Mouse (Mus musculus) neural tube, embryonic 12.5 days (tissue): Measurements from ENCODE around the gene Uqcrc1. TPM values are rescaled to one million over a fixed set of nuclear protein-coding genes. Genes with fewer than 3 reads are reported as not detected.

Experiments used
- ATAC-seq: fragments of 200-750 bp; cut with Nextera tagmentation; 2 replicates; pipeline ENCODE4 v1.8.0; 2017; ENCODE audit warnings: low read depth, mild to moderate bottlenecking, moderate TSS enrichment, moderate library complexity; ENCODE audit not compliant: low FRiP score
- H3K27ac ChIP-seq: fragments of 300-500 bp; sonication (generic); 2 replicates; pipeline ENCODE4 v1.5.1; 2016
- H3K27me3 ChIP-seq: fragments of 300-500 bp; sonication (generic); replicated peaks from 2 replicates; pipeline ENCODE4 v1.6.1; 2016; ENCODE audit warnings: mild to moderate bottlenecking
- H3K36me3 ChIP-seq: fragments of 300-500 bp; sonication (generic); 2 replicates; pipeline ENCODE4 v1.6.1; 2016; ENCODE audit warnings: mild to moderate bottlenecking
- H3K4me1 ChIP-seq: fragments of 300-500 bp; sonication (generic); 2 replicates; pipeline ENCODE4 v1.6.1; 2016
- H3K4me2 ChIP-seq: fragments of 300-500 bp; sonication (generic); replicated peaks from 2 replicates; pipeline ENCODE4 v1.6.1; 2016; ENCODE audit warnings: mild to moderate bottlenecking
- H3K4me3 ChIP-seq: fragments of 300-500 bp; sonication (generic); 2 replicates; pipeline ENCODE4 v1.5.1; 2016
- H3K9ac ChIP-seq: fragments of 300-500 bp; sonication (generic); 2 replicates; pipeline ENCODE4 v1.6.1; 2016; ENCODE audit warnings: mild to moderate bottlenecking
- H3K9me3 ChIP-seq: fragments of 300-500 bp; sonication (generic); 2 replicates; pipeline ENCODE4 v1.6.1; 2016; ENCODE audit warnings: mild to moderate bottlenecking
- WGBS: fragments of 180-500 bp; shearing (Covaris S2); methylation state at CpG from one replicate; pipeline ENCODE4 v1.1.7; 2016; 5-methylcytosine and 5-hydroxymethylcytosine counted together
- polyA plus RNA-seq: library from polyadenylated mRNA; unstranded; fragments of >200 nt; fragmentation: Nextera tagmentation; extraction: Ambion mirVana; gene quantifications from 2 replicates; pipeline ENCODE4 v1.2.1, GENCODE M21; 2016

Uqcrc1 gene
- polyA plus RNA-seq, 1 experiment from 2014 or later: 401 TPM

DNA sequence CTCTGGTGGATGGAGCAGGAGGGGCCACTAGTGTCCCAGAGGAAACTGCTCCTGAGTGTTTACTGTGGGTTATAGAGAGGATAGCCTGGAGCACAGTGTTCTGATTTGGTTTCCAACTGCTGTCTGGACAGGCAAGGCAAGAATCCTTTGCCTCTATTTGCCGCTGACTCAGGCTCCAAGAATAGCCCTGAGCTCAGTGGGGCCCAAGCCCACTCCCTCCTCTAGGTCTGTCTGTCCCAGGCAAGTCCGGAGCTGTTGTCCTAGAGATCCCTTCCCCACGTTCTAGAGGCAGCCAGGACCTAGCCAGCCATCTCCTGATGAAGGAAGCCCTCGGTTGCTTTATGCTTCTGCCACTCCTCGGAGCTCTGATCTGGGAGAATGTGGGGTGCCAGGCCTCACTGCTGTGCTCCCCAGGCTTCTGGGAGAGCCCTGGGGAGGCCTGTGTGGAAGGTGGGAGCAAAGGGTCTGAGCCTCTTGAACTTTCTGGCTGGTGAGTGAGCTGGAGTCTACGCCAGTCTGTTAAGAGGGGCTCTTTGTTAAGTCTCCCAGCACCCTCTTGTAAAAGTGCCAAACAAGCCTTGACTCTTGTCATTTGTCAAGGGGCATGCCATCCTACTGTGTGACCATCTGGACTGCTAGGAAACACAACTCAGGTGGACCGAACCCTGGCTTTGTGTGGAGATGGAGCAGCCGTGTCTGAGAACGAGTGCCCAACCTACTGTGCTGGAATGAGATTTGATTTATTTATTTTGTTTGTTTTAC is 13.7 kb downstream of the Uqcrc1 start:
- Histone ChIP-seq H3K9ac (no peak overlapping the region), H3K4me3 (no peak overlapping the region), H3K36me3 (peaks cover 57% of the 10 kb centered on the region), H3K9me3 (no peaks in the 10 kb centered on the region), H3K27ac (no peak overlapping the region), H3K4me1 (no peaks in the 10 kb centered on the region; the same call in 1 of the 2 replicates), H3K27me3 (peaks cover 25% of the 10 kb centered on the region), H3K4me2 (no peak overlapping the region)
- WGBS: 84% methylated on average over 9 of the region's 9 CpGs
- no peak for ATAC-seq

- ATAC-seq: no peak
- H3K9ac ChIP-seq: no peak within 1 kb of the TSS
- peaks cover 25% of the 10 kb centered on the region for H3K27me3 ChIP-seq
- no peaks in the 10 kb centered on the region for H3K9me3 ChIP-seq
- no peak within 1 kb of the TSS for H3K27ac ChIP-seq
- no peaks in the 10 kb centered on the region; the same call in 1 of the 2 replicates for H3K4me1 ChIP-seq
- 8% methylated on average over 15 of the region's 15 CpGs for WGBS
- no peak within 1 kb of the TSS for H3K4me3 ChIP-seq
- peaks cover 28% of the 10 kb centered on the region for H3K36me3 ChIP-seq
- H3K4me2 ChIP-seq: peak within 1 kb of the TSS; percentile 27
Measured at GRCm38 (mm10) chr9:108953081-108953636, 16.7 kb downstream of the Uqcrc1 start, which contains the start of gene Col7a1. Col7a1 (plus strand) TSS chr9:108953586.

DNA sequence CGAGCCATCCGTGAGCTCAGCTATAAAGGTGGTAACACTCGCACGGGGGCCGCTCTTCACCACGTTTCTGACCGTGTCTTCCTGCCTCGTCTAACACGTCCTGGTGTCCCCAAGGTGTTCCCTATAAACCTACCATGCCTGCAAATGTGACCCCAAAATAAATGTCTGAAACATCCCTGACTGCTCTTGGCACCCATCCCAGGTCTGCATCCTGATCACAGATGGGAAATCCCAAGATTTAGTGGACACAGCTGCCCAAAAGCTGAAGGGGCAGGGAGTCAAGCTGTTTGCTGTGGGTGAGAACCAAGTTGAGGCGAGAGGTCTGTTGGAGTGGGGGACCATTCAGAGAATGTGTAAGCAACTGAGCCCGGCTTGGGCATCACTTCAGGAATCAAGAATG is 18.8 kb downstream of the Uqcrc1 start:
- Histone ChIP-seq H3K4me2 (no peak overlapping the region), H3K4me1 (no peaks in the 10 kb centered on the region; the same call in 1 of the 2 replicates), H3K36me3 (peaks cover 7% of the 10 kb centered on the region), H3K9me3 (no peaks in the 10 kb centered on the region), H3K4me3 (no peak overlapping the region), H3K27ac (no peak overlapping the region), H3K9ac (no peak overlapping the region), H3K27me3 (peaks cover 25% of the 10 kb centered on the region)
- no peak for ATAC-seq
- 93% methylated on average over 11 of the region's 11 CpGs for WGBS

DNA sequence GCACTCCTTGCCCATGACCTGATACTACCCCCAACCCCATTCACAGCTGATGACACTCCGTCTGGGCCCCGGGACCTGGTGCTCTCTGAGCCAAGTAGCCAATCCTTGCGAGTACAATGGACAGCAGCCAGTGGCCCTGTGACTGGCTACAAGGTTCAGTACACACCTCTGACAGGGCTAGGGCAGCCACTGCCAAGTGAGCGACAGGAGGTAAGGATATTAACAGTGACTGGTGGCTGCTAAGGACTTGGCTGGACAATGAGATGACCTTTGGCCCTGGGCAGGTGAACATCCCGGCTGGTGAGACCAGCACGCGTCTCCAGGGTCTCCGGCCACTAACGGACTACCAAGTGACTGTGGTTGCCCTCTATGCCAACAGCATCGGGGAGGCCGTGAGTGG is 19.4 kb downstream of the Uqcrc1 start:
- whole genome bisulfite sequencing: 89% methylated on average over 11 of the region's 11 CpGs
- no peak overlapping the region for H3K27ac ChIP-seq
- no peak overlapping the region for H3K9ac ChIP-seq
- H3K4me3 ChIP-seq: no peak overlapping the region
- peaks cover 25% of the 10 kb centered on the region for H3K27me3 ChIP-seq
- H3K9me3 ChIP-seq: no peaks in the 10 kb centered on the region
- no peak overlapping the region for H3K4me2 ChIP-seq
- peaks cover 2% of the 10 kb centered on the region; the same call in 1 of the 2 replicates for H3K36me3 ChIP-seq
- ATAC-seq: no peak
- H3K4me1 ChIP-seq: no peaks in the 10 kb centered on the region; the same call in 1 of the 2 replicates

- no peak overlapping the region for H3K27ac ChIP-seq
- no peak overlapping the region for H3K4me2 ChIP-seq
- 78% methylated on average over 3 of the region's 3 CpGs for WGBS
- no peak overlapping the region for H3K9ac ChIP-seq
- no peaks in the 10 kb centered on the region for H3K9me3 ChIP-seq
- no peak overlapping the region for H3K4me3 ChIP-seq
- H3K36me3 ChIP-seq: no peaks in the 10 kb centered on the region
- ATAC-seq: no peak
- no peaks in the 10 kb centered on the region for H3K27me3 ChIP-seq
- no peaks in the 10 kb centered on the region for H3K4me1 ChIP-seq
Measured at GRCm38 (mm10) chr9:108963577-108963976, 27.1 kb downstream of the Uqcrc1 start.

GRCm38 (mm10) chr9:108964338-108964737 is 27.9 kb downstream of the Uqcrc1 start:
- no peak for ATAC-seq
- Histone ChIP-seq H3K4me1 (no peaks in the 10 kb centered on the region), H3K36me3 (no peaks in the 10 kb centered on the region), H3K4me3 (no peak overlapping the region), H3K27ac (no peak overlapping the region), H3K9me3 (no peaks in the 10 kb centered on the region), H3K9ac (no peak overlapping the region), H3K4me2 (no peak overlapping the region), H3K27me3 (no peaks in the 10 kb centered on the region)
- 84% methylated on average over 6 of the region's 6 CpGs for whole genome bisulfite sequencing

DNA sequence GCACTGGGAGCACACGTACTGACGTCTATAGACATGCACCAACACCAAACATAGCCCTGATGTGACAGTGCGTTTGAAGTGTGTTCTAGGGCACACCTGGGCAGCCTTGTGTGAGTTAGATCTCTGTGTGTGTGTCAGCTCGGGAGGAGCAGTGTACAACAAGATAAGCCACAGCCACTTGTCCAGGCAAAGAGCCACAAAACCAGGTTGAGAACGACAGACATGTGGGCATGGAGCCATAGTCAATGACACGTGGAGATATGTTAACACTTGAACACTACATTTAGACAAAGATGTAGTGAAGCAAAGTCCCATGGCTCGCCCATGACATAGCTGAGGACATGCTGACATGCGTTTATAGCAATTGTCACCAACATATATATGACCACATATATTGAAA is 34.2 kb downstream of the Uqcrc1 start:
- ATAC-seq: no peak
- no peak overlapping the region for H3K9ac ChIP-seq
- WGBS: 88% methylated on average over 8 of the region's 8 CpGs

GRCm38 (mm10) chr9:108976483-108976882 is 40.0 kb downstream of the Uqcrc1 start:
- ATAC-seq: no peak
- H3K4me1 ChIP-seq: no peaks in the 10 kb centered on the region
- H3K27me3 ChIP-seq: no peaks in the 10 kb centered on the region
- no peak overlapping the region for H3K4me2 ChIP-seq
- no peaks in the 10 kb centered on the region for H3K9me3 ChIP-seq
- H3K9ac ChIP-seq: no peak overlapping the region
- no peak overlapping the region for H3K4me3 ChIP-seq
- WGBS: 84% methylated on average over 9 of the region's 9 CpGs
- H3K36me3 ChIP-seq: no peaks in the 10 kb centered on the region
- no peak overlapping the region for H3K27ac ChIP-seq

More for the DNA sequence above, 34.2 kb downstream of the Uqcrc1 start:
- Histone ChIP-seq H3K4me3 (no peak overlapping the region), H3K9me3 (no peaks in the 10 kb centered on the region), H3K4me1 (no peaks in the 10 kb centered on the region), H3K36me3 (no peaks in the 10 kb centered on the region), H3K27me3 (no peaks in the 10 kb centered on the region), H3K27ac (no peak overlapping the region), H3K4me2 (no peak overlapping the region)

DNA sequence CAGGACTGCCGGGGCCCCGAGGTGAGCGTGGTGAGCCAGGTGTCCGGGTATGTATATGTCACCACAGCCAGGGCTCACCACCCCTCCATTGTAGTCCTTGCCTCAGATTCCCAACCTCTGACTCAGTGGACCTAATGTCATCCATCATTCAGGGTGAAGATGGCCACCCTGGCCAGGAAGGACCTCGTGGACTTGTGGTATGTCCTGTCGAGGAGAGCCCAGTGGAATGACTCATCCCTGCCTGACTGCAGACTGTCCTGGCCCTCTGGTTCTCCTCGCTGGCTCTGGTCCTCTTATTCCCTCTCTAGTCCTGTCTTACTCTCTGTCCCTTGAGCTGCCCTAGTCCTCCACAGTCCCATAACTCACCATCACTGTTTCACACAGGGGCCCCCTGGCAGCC is 41.5 kb downstream of the Uqcrc1 start:
- WGBS: 82% methylated on average over 7 of the region's 7 CpGs
- Histone ChIP-seq H3K4me1 (no peaks in the 10 kb centered on the region), H3K4me2 (no peak overlapping the region), H3K36me3 (no peaks in the 10 kb centered on the region), H3K4me3 (no peak overlapping the region), H3K27me3 (no peaks in the 10 kb centered on the region), H3K9me3 (no peaks in the 10 kb centered on the region), H3K27ac (no peak overlapping the region), H3K9ac (no peak overlapping the region)
- no peak for ATAC-seq

DNA sequence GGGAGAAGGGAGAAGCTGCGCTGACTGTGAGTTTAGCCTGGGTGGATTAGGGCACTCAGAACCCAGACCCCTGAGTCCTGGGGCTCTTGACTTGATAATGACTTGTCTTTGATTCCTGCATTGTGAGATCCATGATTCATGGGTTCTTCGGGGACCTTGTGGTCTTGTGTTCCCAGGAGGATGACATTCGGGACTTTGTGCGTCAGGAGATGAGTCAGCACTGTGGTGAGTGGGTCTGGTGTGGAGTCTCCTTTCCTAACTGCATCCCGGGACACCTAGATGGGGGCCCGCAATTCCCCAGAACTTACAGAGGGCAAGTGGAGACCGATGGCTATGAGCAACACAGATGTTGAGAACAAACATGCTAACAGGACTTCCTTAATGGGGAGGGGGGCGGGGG is 46.1 kb downstream of the Uqcrc1 start:
- no peak overlapping the region for H3K27ac ChIP-seq
- WGBS: 84% methylated on average over 8 of the region's 8 CpGs
- H3K4me3 ChIP-seq: no peak overlapping the region
- no peak for ATAC-seq
- no peaks in the 10 kb centered on the region for H3K4me1 ChIP-seq
- H3K27me3 ChIP-seq: 0 out of 2 replicates have a peak, but pooled peaks cover 4% of the 10 kb centered on the region
- H3K9me3 ChIP-seq: no peaks in the 10 kb centered on the region
- H3K4me2 ChIP-seq: no peak overlapping the region
- no peaks in the 10 kb centered on the region for H3K36me3 ChIP-seq
- H3K9ac ChIP-seq: no peak overlapping the region

- no peak overlapping the region for H3K9ac ChIP-seq
- 80% methylated on average over 9 of the region's 9 CpGs for WGBS
- no peaks in the 10 kb centered on the region for H3K36me3 ChIP-seq
- H3K4me1 ChIP-seq: peaks cover 5% of the 10 kb centered on the region; the same call in 1 of the 2 replicates
- H3K9me3 ChIP-seq: no peaks in the 10 kb centered on the region
- H3K4me2 ChIP-seq: no peak overlapping the region
- H3K27ac ChIP-seq: no peak overlapping the region
- 0 out of 2 replicates have a peak, but pooled peaks cover 4% of the 10 kb centered on the region for H3K27me3 ChIP-seq
- no peak for ATAC-seq
- no peak overlapping the region for H3K4me3 ChIP-seq
Measured at GRCm38 (mm10) chr9:108983209-108983608, 46.8 kb downstream of the Uqcrc1 start.

DNA sequence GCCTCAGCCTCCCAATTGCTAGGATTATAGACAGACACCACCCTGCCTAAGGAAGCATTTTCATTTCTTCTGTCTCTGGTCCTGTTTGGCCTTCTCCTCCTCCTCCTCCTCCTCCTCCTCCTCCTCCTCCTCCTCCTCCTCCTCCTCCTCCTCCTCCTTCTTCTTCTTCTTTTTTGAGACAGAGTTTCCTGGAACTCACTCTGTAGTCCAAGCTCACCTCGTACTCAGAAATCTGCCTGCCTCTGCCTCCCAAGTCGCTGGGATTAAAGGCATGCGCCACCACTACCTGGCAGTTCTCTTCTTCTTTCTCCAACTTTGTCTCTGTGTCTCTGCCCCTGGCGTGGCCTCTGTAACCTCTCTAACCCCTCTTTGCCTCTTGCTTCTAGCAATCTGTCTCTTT is 49.3 kb downstream of the Uqcrc1 start, which contains the start of gene Ucn2:
Gene Ucn2, plus strand, starts transcription at position 301 of the 400 bp plus-strand sequence.
- no peak within 1 kb of the TSS for H3K27ac ChIP-seq
- H3K4me3 ChIP-seq: no peak within 1 kb of the TSS
- no peaks in the 10 kb centered on the region for H3K36me3 ChIP-seq
- peaks cover 7% of the 10 kb centered on the region; the same call in 1 of the 2 replicates for H3K4me1 ChIP-seq
- H3K9ac ChIP-seq: no peak within 1 kb of the TSS
- no peaks in the 10 kb centered on the region for H3K9me3 ChIP-seq
- no peak within 1 kb of the TSS for H3K4me2 ChIP-seq
- no peak for ATAC-seq
- WGBS: 84% methylated on average over 4 of the region's 4 CpGs
- H3K27me3 ChIP-seq: 0 out of 2 replicates have a peak, but pooled peaks cover 4% of the 10 kb centered on the region
